Mouse (Mus musculus) limb, embryonic 12.5 days (tissue): ENCODE results near the gene Aff3. TPM values are rescaled to one million over a fixed set of nuclear protein-coding genes. Genes with fewer than 3 reads are reported as not detected.

Experiments used
- ATAC-seq: fragments of 200-750 bp; cut with Nextera tagmentation; 2 replicates; pipeline ENCODE4 v1.8.0; 2017; ENCODE audit warnings: low read depth, moderate TSS enrichment; ENCODE audit not compliant: insufficient number of reproducible peaks, insufficient read depth, low FRiP score, low TSS enrichment
- H3K27ac ChIP-seq: fragments of 300-500 bp; sonication (generic); 2 replicates; pipeline ENCODE4 v1.5.1; 2016; ENCODE audit warnings: mild to moderate bottlenecking, moderate library complexity
- H3K27me3 ChIP-seq: fragments of 300-500 bp; sonication (generic); 2 replicates; pipeline ENCODE4 v1.6.1; 2016; ENCODE audit warnings: mild to moderate bottlenecking, moderate library complexity
- H3K36me3 ChIP-seq: fragments of 300-500 bp; sonication (generic); 2 replicates; pipeline ENCODE4 v1.6.1; 2016; ENCODE audit warnings: mild to moderate bottlenecking, moderate library complexity
- H3K4me1 ChIP-seq: fragments of 300-500 bp; sonication (generic); replicated peaks from 2 replicates; pipeline ENCODE4 v1.6.1; 2016
- H3K4me2 ChIP-seq: fragments of 300-500 bp; sonication (generic); 2 replicates; pipeline ENCODE4 v1.6.1; 2016; ENCODE audit warnings: mild to moderate bottlenecking, moderate library complexity
- H3K4me3 ChIP-seq: fragments of 300-500 bp; sonication (generic); replicated peaks from 2 replicates; pipeline ENCODE4 v1.5.1; 2016; ENCODE audit warnings: mild to moderate bottlenecking
- H3K9ac ChIP-seq: fragments of 300-500 bp; sonication (generic); replicated peaks from 2 replicates; pipeline ENCODE4 v1.6.1; 2016; ENCODE audit warnings: mild to moderate bottlenecking, moderate library complexity
- H3K9me3 ChIP-seq: fragments of 300-500 bp; sonication (generic); 2 replicates; pipeline ENCODE4 v1.6.1; 2016; ENCODE audit warnings: mild to moderate bottlenecking, moderate library complexity
- WGBS: fragments of 180-500 bp; shearing (Covaris S2); methylation state at CpG from one replicate; pipeline ENCODE4 v1.1.7; 2016; 5-methylcytosine and 5-hydroxymethylcytosine counted together
- polyA plus RNA-seq: library from polyadenylated mRNA; unstranded; fragments of >200 nt; fragmentation: Nextera tagmentation; extraction: Ambion mirVana; gene quantifications from 2 replicates; pipeline ENCODE4 v1.2.1, GENCODE M21; 2016

Aff3 gene
- polyA plus RNA-seq, 1 experiment from 2014 or later: 48.5 TPM

DNA sequence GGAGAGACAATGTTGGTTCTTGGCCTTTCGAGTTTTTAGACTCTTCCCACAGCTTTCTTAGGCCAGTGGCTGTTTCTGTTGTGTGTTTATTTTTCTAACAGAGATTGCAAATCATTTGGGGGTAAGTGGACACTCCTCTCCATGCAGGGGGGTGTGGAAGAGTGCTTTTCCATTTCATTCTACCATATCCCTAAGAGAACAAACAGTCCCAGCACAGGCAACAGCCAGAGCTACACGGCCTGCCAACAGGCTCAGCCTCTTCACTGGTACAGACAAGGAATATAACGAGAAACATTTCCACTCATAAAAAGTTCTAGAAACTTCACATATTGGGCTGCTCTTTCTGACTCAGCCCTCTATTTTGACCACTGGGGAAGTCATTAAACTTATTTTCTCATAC lies 463.0 kb downstream of the Aff3 start:
- Histone ChIP-seq H3K9me3 (no peaks in the 10 kb centered on the region), H3K4me2 (no peak overlapping the region), H3K36me3 (peaks cover 89% of the 10 kb centered on the region), H3K27me3 (no peaks in the 10 kb centered on the region; the same call in 1 of the 2 replicates), H3K27ac (no peak overlapping the region), H3K4me3 (no peak overlapping the region), H3K4me1 (peaks cover 24% of the 10 kb centered on the region), H3K9ac (no peak overlapping the region)
- 68% methylated on average over 3 of the region's 3 CpGs for WGBS
- no peak for ATAC-seq

DNA sequence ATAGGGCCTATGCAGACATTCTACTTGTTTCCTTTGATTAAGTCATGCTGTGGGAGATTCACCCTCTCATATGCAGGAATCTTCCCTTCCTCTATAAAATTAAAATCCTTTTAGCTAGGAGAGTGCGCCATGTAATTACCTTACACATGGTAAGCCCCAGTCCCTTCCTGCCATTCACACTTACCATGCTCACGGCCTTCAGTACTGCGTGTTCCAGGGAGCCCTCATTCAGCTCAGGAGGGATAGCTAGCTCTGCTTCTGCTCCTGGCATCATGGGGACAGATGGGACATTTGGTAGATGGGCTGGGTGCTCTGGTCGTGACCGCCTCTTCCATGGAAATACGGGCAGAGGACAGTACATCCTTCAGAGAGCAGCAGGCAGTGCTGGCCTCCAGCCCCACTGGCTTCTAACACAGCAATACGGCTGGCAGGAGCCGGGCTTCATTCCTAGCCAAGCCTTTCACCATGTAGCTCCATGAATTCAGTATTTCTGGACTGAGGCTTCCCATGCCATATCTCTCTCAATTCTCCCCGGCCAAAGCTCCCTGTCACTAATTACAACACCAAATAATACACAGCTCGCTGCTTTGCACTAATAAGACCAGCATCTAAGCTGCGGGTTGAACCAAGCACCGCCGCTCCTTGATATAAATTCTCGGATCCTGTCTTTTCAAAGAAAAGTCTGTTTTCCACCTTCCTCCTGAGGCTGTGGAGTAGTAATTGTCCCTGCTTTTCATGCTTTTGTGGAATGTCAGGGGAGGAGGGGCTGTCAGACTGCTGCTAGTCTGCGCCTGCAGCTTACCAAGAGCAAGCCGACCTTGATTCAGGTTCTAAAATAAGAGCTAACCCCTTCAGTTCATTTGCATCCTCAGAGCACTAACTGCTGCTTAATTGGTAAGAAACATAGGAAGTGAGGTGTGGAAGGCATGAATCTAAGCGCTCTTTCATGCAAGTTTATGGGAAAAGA lies 464.8 kb downstream of the Aff3 start:
- Histone ChIP-seq H3K4me3 (no peak overlapping the region), H3K27ac (no peak overlapping the region), H3K9me3 (no peaks in the 10 kb centered on the region), H3K4me1 (peaks cover 24% of the 10 kb centered on the region), H3K4me2 (no peak overlapping the region), H3K9ac (no peak overlapping the region), H3K36me3 (peaks cover 87% of the 10 kb centered on the region), H3K27me3 (no peaks in the 10 kb centered on the region)
- WGBS: 64% methylated on average over 17 of the region's 17 CpGs
- ATAC-seq: no peak

DNA sequence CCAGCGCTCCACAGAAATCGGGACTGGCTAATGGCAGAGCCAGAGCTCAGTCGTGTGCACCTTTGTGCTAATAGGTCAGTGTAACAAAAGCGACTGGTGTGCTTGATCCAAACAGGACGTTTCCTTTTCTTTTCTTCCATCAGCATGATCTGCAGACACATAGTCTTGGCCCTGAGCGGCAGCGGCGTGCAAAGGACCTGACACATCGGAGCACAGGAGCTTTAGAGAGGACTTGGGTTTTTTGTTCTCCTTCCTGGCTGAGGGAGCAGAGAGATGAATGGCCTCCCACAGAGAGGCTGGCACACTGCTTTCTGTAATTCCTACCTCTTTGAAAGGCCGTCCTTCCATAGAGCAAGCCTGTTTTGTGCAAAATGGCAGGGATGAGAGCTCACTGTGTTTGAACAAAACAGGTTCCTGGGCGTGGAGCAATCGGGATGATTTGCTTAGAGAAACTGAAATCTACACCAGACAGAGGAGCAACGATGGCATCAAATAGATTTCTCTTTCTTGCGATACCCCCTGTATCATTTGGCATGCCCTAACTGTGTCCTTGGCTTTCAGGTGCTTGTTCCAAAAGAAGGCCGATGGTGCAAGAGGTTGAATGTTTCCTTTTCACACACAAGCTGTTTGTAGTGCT lies 466.2 kb downstream of the Aff3 start:
- no peak overlapping the region for H3K27ac ChIP-seq
- H3K9me3 ChIP-seq: no peaks in the 10 kb centered on the region
- no peak overlapping the region for H3K4me3 ChIP-seq
- WGBS: 77% methylated on average over 15 of the region's 15 CpGs
- no peaks in the 10 kb centered on the region for H3K27me3 ChIP-seq
- H3K9ac ChIP-seq: no peak overlapping the region
- peaks cover 24% of the 10 kb centered on the region for H3K4me1 ChIP-seq
- no peak for ATAC-seq
- peaks cover 74% of the 10 kb centered on the region for H3K36me3 ChIP-seq
- no peak overlapping the region for H3K4me2 ChIP-seq

GRCm38 (mm10) chr1:38197145-38197682 lies 467.5 kb downstream of the Aff3 start:
- WGBS: 74% methylated on average over 8 of the region's 8 CpGs
- H3K9ac ChIP-seq: no peak overlapping the region
- peaks cover 69% of the 10 kb centered on the region for H3K36me3 ChIP-seq
- no peak for ATAC-seq
- no peaks in the 10 kb centered on the region for H3K27me3 ChIP-seq
- no peak overlapping the region for H3K27ac ChIP-seq
- H3K4me2 ChIP-seq: no peak overlapping the region
- no peaks in the 10 kb centered on the region for H3K9me3 ChIP-seq
- no peak overlapping the region for H3K4me3 ChIP-seq
- peaks cover 24% of the 10 kb centered on the region for H3K4me1 ChIP-seq

DNA sequence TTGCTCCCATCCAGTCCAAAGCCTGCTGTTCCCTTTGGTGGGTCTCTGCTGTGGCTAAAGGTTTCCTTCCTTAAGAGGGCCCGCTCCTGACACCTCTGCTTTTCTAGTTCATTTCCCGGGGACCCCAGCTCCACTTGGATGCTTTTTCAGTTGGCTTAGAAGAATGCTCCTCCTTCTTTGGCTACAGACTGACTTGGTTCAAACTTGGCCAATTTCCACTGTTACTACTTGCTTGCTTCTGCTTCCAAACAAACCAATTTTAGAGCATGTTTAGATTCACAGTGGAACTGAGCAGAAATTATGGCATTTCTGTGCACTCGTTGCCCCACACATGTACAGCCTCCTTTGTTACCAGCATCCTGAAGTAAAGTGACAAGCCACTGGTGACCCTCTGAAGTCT lies 469.0 kb downstream of the Aff3 start:
- Histone ChIP-seq H3K9me3 (no peaks in the 10 kb centered on the region), H3K4me2 (no peak overlapping the region), H3K4me3 (no peak overlapping the region), H3K27ac (no peak overlapping the region), H3K36me3 (peaks cover 67% of the 10 kb centered on the region), H3K27me3 (no peaks in the 10 kb centered on the region), H3K9ac (no peak overlapping the region), H3K4me1 (peaks cover 21% of the 10 kb centered on the region)
- no peak for ATAC-seq
- 90% methylated on average over 3 of the region's 3 CpGs for WGBS

DNA sequence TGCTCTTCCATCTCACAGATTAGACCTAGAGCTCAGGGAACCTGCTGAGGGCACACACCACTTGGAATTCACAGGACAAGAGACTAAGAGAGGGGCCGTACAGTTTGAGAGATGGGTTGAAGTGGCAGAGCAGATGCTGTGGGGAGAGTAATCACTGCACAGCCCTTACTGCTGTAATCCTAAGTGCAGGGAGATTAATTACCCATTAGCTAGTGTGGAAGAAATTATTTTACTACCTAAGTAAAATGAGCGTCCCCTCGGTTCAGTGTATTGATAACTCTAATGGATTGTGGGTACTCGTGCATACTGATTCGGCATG lies 478.6 kb downstream of the Aff3 start:
- H3K27ac ChIP-seq: no peak overlapping the region
- WGBS: 77% methylated on average over 5 of the region's 5 CpGs
- no peaks in the 10 kb centered on the region; the same call in 1 of the 2 replicates for H3K27me3 ChIP-seq
- no peak overlapping the region for H3K9ac ChIP-seq
- no peak overlapping the region for H3K4me3 ChIP-seq
- no peaks in the 10 kb centered on the region for H3K9me3 ChIP-seq
- peaks cover 72% of the 10 kb centered on the region for H3K36me3 ChIP-seq
- ATAC-seq: no peak
- no peak overlapping the region for H3K4me2 ChIP-seq
- peaks cover 11% of the 10 kb centered on the region; the same call in 1 of the 2 replicates for H3K4me1 ChIP-seq

DNA sequence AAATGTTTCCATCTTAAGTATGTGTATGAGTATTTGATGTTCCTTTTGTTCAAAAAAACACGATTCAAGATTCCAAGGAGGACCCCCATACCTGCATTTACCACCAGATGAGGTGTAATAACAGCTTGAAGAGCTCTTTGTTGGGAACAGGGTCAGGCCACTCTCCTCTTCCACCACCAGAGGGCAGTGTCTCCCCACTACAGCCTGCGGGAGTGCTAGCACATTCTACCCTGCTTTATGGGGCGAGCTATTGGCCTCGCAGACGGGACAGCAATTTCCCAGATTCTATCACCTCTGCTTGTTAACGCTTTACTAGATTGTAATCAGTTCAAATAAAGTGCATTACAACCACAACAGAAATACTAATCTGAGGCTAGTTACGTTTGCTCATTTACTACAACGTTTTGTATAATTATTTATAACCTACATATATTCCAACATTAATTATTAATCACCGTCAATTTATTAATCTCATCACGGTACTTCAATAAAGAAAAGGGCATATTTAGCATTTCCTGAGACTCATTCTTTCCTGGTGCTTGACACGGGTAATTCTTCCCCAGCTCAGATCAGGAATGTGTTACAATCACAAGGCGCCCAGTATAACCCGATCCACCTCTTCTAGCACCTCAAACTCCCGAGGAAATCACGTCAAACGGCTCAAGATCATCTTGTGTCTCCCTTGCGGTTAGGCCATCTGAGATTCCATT lies 479.1 kb downstream of the Aff3 start:
- Histone ChIP-seq H3K4me2 (no peak overlapping the region), H3K4me3 (no peak overlapping the region), H3K27ac (no peak overlapping the region), H3K4me1 (peaks cover 13% of the 10 kb centered on the region; the same call in 1 of the 2 replicates), H3K9me3 (no peaks in the 10 kb centered on the region), H3K9ac (no peak overlapping the region), H3K27me3 (no peaks in the 10 kb centered on the region; the same call in 1 of the 2 replicates), H3K36me3 (peaks cover 74% of the 10 kb centered on the region)
- 35% methylated on average over 17 of the region's 17 CpGs for WGBS
- ATAC-seq: no peak

DNA sequence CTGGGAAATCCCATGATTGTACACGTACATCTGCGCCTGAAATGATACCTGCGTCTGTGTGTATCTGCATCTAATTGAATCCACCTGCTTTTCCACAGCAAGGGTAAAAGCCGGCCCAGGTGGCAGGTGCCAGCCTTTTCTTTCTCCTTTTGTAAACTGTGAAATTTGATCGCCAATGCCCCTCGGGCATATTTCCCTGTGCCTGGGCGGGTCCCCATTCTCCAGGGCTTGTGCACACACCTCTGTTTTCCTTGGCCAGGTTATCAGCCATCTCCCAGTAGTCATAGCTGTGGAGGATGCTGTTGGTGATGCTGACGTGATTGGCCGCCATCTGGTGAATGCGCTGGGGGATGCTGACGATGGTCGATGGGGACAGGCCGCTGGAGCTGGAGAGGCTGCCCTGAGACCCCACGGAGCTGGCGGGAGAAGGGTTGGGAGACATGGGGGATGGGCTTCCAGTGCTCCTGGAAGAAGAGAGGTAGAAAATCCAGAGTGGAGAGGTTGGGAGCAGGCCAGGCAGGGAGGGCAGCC lies 483.7 kb downstream of the Aff3 start:
- no peak for ATAC-seq
- peaks cover 8% of the 10 kb centered on the region; the same call in 1 of the 2 replicates for H3K4me1 ChIP-seq
- no peaks in the 10 kb centered on the region for H3K9me3 ChIP-seq
- no peak overlapping the region for H3K4me2 ChIP-seq
- H3K27me3 ChIP-seq: no peaks in the 10 kb centered on the region
- no peak overlapping the region for H3K4me3 ChIP-seq
- peaks cover 86% of the 10 kb centered on the region for H3K36me3 ChIP-seq
- H3K27ac ChIP-seq: no peak overlapping the region
- 70% methylated on average over 15 of the region's 15 CpGs for WGBS
- H3K9ac ChIP-seq: no peak overlapping the region

GRCm38 (mm10) chr1:38178929-38179328 lies 485.8 kb downstream of the Aff3 start:
- no peak for ATAC-seq
- no peaks in the 10 kb centered on the region for H3K9me3 ChIP-seq
- 88% methylated on average over 8 of the region's 8 CpGs for WGBS

GRCm38 (mm10) chr1:38176077-38176476 lies 488.7 kb downstream of the Aff3 start:
- 91% methylated on average over 7 of the region's 7 CpGs for WGBS
- Histone ChIP-seq H3K9ac (no peak overlapping the region), H3K27me3 (no peaks in the 10 kb centered on the region), H3K27ac (no peak overlapping the region), H3K9me3 (no peaks in the 10 kb centered on the region), H3K4me1 (0 out of 2 replicates have a peak, but pooled peaks cover under 1% of the 10 kb centered on the region), H3K4me3 (no peak overlapping the region), H3K36me3 (peaks cover 51% of the 10 kb centered on the region), H3K4me2 (no peak overlapping the region)
- no peak for ATAC-seq

More at GRCm38 (mm10) chr1:38178929-38179328, 485.8 kb downstream of the Aff3 start:
- Histone ChIP-seq H3K4me1 (0 out of 2 replicates have a peak, but pooled peaks cover 5% of the 10 kb centered on the region), H3K4me3 (no peak overlapping the region), H3K27ac (no peak overlapping the region), H3K9ac (no peak overlapping the region), H3K27me3 (no peaks in the 10 kb centered on the region), H3K4me2 (no peak overlapping the region), H3K36me3 (peaks cover 75% of the 10 kb centered on the region)
